Mouse (Mus musculus) left cerebral cortex, adult 11 months (tissue): ENCODE measurements at regions not wholly inside any gene's neighbourhood (a gene's known extent, or its start where the extent isn't known, plus 50 kb on each side); places are given as distances from the start of the nearest gene placed in this dataset.
"Not testable (repeated sequence)": the region's sequence is repeated elsewhere in the genome, so short reads cannot be mapped to it uniquely, and the experiment has no call there.

ENCODE experiments used
- DNase-seq: peaks from one replicate; pipeline ENCODE4 v3.0.0; 2022; ENCODE audit warnings: low spot score

DNA sequence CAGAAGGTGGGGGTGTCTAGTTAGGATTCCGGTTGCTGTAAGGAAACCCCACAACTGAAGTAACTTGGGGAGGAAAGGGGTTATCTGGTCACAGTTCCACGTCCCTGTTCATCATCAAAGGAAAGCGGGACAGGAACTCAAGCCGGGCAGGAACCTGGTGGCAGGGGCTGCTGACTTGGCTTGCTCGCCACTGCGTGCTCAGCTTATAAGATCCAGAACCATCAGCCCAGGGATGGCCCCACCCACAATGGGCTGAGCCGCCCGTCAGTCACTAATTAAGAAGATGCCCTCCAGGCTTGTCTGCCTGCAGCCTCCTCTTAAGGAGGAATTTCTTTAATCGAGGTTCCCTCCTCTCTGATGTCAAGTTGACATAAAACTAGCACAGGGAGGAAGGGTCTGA lies 275.1 kb upstream of the Jarid2 start:
- no peak for DNase-seq

DNA sequence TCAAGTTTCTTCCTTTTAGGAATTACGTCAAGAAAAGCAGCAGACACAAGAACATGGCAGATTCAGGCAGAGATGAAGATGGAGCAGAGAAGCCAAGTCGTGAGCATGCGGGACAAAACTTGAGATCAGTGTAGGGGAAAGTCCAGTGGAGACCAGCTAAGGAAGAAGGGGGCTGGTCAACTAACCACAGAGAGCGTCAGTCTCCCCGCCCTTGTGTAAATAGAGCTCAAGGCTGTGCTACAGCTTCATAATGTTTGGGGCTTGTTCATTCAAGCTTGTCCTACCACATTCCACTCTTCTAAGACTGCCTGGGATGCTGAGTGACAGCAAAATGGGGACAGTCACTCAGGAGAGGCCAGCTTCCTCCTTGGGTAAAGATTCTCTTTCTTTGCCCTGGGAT lies 274.1 kb upstream of the Jarid2 start:
- DNase-seq = no peak

DNA sequence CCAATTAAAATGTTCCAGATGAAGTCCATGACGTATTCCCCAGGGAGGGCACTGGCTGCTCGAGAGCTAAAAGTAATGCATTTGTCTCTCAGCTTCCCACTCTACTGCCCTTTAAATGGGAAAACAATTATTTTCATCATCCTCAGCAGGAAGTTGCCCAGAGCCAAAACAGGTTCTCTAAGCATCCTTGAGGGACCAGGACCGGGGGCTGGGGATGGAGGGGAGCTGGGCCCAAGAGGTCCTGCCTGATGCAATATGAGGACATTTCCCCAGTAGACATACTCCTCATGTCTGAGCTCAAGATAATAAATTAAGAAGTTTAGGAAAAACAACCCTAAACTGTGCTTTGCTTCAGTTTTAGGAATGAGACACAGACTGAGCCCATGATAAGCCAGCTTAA lies 270.5 kb upstream of the Jarid2 start:
- DNase-seq = no peak

DNA sequence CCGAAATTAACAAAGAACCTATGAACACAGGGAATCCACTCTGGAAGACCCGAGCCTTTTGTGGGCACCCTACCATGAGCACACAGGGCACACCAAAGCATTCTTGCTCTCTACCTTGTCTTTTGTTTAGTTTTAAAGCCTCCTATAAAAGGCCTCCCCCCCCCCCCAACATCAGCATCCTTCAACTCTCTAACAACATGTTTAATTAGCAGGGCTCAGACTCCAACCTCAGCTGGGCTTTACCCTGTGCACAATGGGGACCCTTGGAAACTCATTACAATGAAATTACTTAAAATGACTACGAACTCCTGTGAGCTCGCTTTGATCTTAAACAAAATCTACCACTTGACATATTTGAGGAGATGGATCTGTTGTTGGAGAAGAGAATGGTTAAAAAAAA lies 270.1 kb upstream of the Jarid2 start:
- no peak for DNase-seq

DNA sequence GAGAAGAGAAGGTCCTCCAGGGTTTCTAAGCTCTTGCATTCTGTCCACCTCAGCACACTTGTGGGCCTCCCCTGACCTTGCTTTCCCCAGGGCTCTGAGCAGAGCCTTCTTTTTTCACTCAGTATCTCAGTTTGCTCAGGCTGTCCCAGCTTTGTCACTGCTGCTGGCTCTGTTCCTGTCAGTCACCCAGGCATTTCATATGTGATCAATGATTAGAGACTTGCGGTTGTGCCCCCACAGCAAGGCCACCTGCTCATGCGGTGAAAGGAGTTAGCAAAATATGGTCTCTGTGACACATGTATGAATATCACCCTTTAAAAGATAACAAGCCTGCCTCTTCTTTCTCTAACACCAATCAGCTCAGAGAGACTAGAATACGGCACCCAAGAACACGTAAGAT lies 265.6 kb upstream of the Jarid2 start:
- DNase-seq = no peak

DNA sequence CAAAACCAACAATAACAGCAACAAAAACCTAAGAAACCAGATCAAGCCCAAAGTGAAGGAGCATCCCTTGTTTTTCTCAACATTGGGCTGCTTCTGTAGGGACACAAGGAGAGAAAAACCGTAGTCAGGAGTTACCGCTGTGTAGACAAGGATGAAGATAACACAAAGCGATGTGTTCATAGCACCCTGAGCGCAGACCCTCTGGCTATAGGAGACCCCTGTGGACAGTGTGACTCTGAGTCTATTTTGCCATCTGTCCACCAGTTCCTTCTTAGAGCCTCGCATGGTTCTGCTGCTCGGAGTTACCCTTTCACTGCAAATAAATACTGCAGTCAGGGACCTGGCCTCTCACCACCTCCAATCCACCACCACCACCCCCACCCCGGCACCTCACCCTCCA lies 263.7 kb upstream of the Jarid2 start:
- DNase-seq = no peak

DNA sequence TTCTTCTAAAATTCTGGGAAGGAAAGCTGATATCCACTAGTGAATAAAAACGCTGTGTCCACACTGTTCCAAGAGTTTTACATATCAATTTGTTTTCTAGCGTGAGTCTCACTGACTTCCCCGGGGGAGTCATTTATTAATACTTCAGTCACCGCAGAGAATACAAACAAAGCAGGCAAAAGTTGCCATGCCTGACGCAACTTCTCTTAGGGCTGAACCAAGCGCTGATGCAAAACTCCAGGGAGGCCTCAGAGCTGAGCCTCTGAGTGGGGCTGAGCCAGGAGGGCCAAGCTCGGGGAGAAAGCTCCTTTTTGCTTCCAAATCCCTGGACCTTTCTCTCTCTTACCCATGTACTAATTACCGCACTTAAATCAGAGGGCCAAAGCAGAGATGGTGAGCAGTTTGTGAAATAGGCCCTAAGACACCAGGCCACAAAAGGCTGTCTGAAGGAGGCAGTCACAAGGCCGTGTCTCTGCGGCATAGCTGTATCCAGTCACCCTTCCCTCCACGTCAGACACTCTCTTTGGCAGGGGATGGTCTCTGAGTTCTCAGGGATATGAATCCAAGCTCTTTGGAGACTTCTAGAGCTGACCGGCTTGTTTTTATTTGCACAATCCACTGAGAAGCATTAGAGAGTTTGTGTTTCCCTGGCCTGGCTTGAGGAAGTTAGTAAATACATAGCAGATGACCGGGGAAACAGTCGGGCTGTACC lies 260.2 kb upstream of the Jarid2 start:
- DNase-seq = no peak

DNA sequence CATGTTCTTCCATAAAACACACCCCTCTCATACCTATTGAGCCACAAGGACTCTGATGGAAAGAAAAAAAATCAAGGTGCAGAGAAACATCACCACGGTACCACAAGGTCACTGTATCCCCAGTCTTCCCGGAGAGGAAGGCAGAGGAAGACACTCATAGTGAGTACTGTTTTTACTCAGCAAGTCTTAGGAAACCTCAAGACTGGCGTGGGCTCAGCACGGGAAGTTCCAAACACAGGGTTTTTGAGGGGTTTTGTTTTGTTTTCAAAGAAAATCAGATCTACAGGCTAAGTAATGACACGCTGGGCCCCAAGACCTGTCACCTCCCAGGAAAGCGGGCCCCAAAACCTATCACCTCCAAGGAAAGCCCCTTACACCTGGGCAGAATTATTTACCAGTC lies 259.6 kb upstream of the Jarid2 start:
- no peak for DNase-seq

DNA sequence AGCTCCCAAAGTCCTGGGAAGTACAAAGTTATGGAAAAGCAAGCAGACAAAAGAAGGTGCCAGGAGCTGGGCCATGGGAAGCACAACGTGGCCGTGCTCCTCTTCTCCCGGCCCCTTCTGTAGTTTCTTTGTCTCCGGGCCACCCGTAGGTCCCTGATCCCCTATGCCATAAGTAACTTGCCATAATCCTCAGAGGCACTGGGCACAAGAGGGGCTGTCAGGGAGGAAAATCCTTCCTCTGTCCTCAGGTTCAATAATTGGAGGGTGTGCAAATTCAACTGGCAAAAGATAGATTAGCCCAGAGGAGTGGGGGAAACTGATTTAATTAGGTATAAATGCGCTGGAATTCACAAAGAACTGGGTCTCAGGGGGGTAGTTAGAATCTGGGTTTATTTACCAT lies 256.1 kb upstream of the Jarid2 start:
- DNase-seq = no peak

DNA sequence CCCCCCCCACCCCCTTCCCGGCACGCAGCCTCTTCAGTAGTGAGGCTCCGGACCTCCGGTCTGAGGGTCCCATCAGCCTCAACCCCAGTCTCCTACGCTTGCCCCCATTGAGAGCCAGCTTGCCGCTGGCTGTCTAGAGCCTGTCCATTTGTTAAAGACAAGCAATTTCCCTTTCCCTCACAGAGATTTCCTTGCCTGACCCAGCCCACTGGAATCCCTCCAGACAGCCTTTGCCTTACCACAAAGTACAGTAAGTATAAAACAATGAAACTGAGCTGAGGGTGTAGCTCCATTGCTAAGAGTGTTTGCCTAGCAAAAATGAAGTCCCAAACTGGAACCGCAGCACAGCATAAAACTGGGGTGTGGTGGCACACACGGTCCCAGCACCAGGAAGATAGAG lies 252.4 kb upstream of the Jarid2 start:
- no peak for DNase-seq

DNA sequence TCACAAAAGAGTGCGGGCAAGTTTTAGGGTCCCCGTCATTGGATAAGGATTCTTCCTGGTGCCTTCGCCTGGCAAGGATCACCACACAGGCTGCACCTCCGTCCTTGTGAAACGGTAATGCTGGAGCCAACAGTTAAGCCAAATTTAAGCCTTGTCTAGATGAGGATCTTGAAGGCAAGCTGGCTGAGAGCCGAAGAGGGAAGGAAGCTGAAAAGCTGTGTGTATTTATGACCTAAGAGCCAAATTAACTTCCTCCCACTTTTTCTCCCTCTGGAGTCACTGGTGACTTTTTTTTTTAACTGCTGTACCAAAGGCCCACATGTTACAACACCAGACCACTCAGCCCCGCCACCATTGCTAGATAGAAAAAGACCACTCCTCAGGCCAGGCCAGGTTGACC lies 249.1 kb upstream of the Jarid2 start:
- DNase-seq = no peak

DNA sequence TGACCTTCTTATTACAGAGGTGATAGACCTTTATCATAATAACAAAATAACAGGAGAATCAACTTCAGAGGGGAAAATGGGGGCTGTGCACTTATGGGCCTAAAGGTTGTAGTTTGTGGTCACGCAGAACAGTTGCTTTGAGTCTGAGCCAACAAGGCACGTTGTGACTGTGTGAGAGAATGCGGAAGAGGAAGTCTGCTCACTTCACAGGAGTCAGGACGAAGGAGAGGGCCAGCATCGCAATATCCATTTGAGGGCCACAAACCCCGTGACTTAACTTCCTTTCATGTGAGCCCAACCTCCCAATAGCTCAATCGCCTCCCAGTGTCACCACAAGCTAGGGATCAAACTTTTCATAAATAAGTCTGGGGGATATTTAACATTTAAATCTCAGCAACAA lies 246.6 kb upstream of the Jarid2 start:
- DNase-seq = no peak

DNA sequence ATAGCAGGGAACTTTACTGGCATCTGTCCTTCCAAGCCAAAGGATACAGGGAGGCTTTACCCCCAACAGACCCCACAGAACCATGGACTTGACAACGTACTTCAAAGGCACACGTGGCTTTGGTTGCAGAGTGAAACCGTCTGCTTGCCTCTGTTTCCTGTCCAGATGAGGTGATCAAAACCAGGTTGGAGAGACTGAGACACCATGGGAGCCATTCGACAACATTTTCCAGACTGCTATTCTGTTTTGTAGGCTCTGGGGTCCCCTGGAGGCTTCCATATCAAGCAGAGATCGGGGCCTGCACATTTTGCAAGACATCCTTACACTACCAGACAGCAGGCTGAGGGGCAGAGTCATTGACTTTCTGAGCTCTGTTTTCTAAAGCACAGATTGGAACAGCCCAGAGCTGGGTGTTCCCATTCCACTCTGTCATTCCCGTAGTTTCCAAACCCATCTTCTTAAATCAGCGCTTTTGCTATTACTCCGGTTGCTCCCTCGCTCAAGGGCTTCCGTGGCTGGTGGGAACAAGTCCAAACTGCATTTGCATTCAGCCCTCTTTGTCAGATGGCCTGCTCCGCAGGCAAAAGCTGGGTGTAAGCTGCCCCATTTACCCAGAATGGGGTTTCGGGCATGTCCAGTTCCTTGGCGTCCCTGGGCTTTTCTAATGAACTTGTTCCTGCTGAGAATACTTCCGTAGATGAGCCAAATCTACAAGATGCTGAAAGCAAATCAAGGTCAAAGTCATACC lies 244.5 kb upstream of the Jarid2 start:
- DNase-seq = no peak

DNA sequence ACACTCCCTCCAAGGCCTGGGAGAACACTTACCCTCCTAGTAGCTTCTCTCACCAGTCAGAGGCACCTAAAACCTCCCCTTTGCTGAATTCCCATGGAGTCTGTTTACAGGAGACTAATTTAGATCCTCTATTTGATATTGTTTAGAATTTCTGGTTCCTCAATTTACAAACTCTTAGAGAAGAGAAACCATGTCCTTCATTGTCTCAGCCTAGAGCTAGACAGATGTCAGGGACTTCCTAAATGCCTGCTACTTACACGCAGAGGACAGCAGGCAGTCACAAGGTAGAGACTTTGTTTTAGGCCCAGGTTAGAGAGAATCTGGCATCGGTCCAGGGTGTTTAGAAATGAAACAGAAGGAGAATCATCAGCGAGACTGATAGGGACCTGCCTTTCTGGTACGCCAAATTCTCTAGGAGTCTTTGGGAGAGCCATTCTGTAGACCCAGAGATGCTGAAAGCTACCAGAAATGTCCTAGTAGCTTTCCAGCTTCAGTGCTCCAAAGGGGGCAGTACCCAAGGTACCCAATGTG lies 238.3 kb upstream of the Jarid2 start:
- DNase-seq = no peak

DNA sequence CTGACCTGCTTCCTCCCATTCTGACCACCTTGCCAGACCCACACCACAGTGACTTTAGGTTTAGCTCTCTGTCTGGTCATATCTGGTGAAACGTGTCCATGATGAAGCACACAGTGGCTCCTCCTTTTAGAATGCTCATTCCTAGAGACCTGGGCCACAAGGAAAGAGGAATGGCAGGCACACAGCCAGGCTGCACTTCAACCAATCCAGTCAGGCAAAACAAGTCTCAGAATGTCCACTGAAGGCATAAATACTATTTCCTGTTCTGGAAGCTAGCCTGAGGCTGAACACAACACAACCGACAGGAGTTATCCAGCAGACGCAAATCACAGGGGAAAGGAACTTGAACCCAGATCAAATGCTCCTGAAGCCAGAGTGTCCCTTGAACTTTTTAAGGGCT lies 235.4 kb upstream of the Jarid2 start:
- DNase-seq = no peak

DNA sequence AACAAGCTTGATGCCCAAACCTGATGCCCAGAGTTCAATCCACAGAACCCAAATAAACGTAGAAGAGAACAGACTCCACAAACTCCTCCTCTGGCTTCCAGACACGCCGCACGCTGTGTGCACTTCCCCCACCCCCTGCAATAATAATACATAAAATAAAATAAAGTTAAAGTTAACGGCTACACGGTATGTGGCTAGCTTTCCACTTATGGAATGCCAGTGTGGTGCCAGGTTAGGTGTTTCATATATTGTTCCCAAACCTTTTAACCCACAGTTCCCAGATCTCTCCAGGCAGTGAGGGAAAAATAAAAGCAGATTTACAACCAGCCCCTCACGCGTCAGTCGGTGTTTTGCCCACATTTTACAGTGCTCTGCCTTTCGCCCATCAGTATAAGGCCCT lies 233.8 kb upstream of the Jarid2 start:
- no peak for DNase-seq

DNA sequence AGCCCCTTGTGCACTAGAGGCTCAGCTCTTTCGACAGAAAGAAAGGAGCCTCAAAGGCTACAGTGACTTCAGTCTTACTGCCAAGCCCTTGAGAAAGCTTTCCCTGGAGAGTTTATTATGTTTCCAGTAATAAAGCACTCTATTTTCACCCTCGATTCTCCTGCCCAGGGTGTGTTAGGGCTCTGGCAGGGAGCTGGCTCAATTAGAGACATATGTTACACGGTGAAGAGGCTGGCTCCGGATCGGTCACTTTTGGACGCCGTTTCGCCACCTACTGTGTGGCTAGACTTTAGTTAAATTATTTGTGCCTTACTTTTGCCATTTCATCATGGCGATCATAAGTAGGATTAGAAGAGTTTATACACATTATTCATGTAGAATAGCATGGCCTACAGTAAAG lies 232.7 kb upstream of the Jarid2 start:
- DNase-seq = no peak

DNA sequence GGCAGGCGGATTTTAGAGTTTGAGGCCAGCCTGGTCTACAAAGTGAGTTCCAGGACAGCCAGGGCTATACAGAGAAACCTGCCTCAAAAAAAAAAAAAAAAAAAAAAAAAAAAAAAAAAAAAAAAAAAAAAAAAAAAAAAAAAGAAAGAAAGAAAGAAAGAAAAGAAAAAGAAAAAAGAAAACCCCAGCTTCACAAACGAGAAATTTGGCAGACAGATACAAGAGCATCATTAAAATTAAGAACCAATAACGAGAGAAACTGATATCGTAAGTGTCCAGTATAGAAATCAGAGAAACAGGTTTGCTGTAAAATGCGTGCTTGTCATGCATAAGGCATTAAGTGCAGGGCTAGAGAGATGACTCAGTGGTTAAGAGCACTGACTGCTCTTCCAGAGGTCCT lies 228.4 kb upstream of the Jarid2 start:
- DNase-seq = not testable (repeated sequence)

DNA sequence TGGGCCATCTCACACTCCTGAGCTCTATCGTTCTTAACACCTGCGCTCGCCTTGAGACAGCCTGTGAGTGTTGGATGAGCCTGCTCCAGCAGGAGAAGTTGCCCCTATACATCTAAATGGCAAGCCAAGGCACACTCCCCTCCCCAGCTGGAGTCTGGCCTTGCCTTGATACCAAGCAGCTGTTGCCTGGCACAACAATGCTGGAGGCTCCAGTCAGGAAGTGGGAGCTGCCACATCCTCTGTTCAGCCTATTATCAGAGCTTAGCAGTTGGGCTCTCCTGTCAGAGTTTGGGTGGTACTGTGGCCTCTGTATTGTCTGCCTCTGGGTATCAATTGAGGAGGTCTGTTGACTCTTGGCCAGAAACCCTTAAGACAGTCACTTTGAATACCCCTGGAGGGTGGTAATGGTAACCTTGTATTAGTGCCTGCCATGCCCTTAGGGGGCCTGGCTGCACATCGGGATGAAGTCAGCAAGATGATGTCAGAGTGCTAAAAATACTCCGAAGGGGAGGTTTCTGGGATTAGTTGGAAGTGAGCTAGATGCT lies 227.4 kb upstream of the Jarid2 start:
- no peak for DNase-seq

DNA sequence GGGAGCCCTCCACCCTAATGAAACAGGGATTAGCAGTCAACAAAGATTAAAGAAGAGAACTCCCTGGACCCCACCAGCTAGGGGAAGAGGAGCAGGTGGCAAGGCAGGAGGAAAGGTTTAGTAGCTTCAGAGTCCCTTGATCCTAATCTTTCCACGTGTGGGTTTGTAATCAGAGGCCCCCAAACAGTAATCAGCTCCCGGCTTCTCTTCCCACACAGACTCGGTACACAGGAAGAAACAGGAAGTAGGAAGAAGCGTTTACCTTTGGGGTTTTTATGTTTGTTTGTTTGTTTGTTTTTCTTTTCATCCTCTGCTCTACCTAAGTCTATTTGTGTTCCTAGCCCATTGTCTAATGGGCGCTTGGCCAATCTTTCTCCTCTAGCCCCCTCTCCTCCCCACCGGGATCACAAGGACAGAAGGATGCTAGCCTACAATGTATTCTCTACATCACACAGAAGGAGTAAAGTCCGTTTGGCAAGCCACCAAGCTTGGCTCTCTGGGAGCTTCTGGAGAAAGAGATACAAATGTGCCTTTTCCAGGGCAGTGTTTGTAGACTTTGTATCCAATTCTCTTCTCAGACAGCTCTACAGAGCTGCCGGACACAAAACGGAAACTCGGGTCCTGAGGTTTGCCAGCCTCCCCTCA lies 226.5 kb upstream of the Jarid2 start:
- DNase-seq = no peak

DNA sequence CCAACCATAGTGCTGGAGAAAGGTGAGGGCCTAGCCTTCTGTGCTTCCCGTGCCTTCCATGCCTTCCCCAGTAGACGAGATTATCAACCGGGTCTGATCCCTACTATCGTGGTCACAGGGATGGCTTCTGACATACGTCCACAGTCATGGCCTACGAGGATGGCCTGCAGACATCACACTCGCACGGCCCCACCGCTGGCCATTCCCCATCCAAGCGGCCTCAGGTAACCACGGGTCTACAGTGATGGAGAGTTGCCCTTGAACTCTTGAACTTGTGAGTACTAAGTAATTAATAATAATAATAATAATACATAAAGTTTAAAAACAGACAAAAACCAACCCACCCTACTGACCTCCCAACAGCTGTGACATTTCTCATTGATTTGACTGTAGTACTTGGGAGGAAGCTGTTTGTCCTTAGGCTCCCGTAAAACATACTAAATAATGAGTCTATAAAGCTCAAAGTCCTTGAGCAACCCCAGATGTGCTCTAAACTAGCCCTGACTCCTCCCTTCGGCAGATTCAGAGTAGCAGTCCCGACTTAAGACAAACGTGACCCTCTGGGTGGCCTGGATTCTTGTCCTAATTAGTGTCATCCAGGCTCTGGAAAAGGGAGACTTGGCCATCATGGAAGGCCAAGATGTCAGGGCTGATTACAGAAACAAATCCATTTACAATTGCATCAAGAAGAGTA lies 225.9 kb upstream of the Jarid2 start:
- no peak for DNase-seq

DNA sequence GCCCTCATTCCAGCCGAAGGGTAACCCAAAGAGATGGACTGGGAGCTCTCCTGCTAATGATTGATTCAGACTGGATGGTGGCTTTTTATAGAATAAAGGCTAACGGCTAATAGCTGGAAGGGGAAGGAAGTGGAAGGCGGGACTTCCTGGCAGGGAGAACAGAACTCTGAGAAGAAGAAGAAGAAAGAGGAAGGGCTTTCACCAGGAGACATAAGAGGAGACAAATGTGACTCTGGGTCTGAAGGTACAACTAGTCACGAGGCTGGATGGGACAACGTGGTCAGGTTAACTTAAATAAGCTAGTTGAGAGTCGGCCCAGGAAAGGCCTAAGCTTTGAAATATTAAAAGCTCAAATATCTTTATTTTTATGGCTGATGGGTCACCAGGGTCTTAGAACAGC lies 224.8 kb upstream of the Jarid2 start:
- no peak for DNase-seq
